Mouse (Mus musculus) midbrain, embryonic 11.5 days (tissue): ENCODE measurements around the gene Dld. TPM values are rescaled to one million over a fixed set of nuclear protein-coding genes. Genes with fewer than 3 reads are reported as not detected.

Experiments used
- ATAC-seq: fragments of 200-750 bp; cut with Nextera tagmentation; 2 replicates; pipeline ENCODE4 v1.8.0; 2017; ENCODE audit warnings: moderate TSS enrichment, moderate library complexity; ENCODE audit not compliant: low FRiP score
- DNase-seq: peaks from one replicate; pipeline ENCODE4 v3.0.0; 2015; ENCODE audit warnings: low spot score; ENCODE audit errors: missing footprints
- H3K27ac ChIP-seq: fragments of 300-500 bp; sonication (generic); 2 replicates; pipeline ENCODE4 v1.5.1; 2014; ENCODE audit warnings: low read depth, low read length
- H3K27me3 ChIP-seq: fragments of 300-500 bp; sonication (generic); 2 replicates; pipeline ENCODE4 v1.6.1; 2014; ENCODE audit warnings: mild to moderate bottlenecking, low read length, moderate library complexity, mixed read lengths; ENCODE audit not compliant: control insufficient read depth, insufficient read depth
- H3K36me3 ChIP-seq: fragments of 300-500 bp; sonication (generic); 2 replicates; pipeline ENCODE4 v1.6.1; 2014; ENCODE audit warnings: mild to moderate bottlenecking, low read length, moderate library complexity, mixed read lengths; ENCODE audit not compliant: control insufficient read depth, insufficient read depth
- H3K4me1 ChIP-seq: fragments of 300-500 bp; sonication (generic); 2 replicates; pipeline ENCODE4 v1.6.1; 2014; ENCODE audit warnings: low read length; ENCODE audit not compliant: control insufficient read depth, insufficient read depth
- H3K4me2 ChIP-seq: fragments of 300-500 bp; sonication (generic); 2 replicates; pipeline ENCODE4 v1.6.1; 2014; ENCODE audit warnings: mild to moderate bottlenecking, moderate library complexity
- H3K4me3 ChIP-seq: fragments of 300-500 bp; sonication (generic); 2 replicates; pipeline ENCODE4 v1.5.1; 2014; ENCODE audit warnings: low read depth, low read length
- H3K9ac ChIP-seq: fragments of 300-500 bp; sonication (generic); 2 replicates; pipeline ENCODE4 v1.6.1; 2014; ENCODE audit warnings: low read length
- H3K9me3 ChIP-seq: fragments of 300-500 bp; sonication (generic); 2 replicates; pipeline ENCODE4 v1.6.1; 2016; ENCODE audit warnings: low read length; ENCODE audit not compliant: control insufficient read depth
- WGBS: fragments of 180-500 bp; shearing (Covaris S2); extraction: QIAGEN DNeasy Blood & Tissue Kit; methylation state at CpG from one replicate; pipeline ENCODE4 v1.1.7; 2014; 5-methylcytosine and 5-hydroxymethylcytosine counted together
- polyA plus RNA-seq: library from polyadenylated mRNA; unstranded; fragments of >200 nt; fragmentation: Nextera tagmentation; extraction: Ambion mirVana; gene quantifications from 2 replicates; pipeline ENCODE4 v1.2.1, GENCODE M21; 2014

Dld gene
- polyA plus RNA-seq, 1 experiment from 2014 or later = 159 TPM

DNA sequence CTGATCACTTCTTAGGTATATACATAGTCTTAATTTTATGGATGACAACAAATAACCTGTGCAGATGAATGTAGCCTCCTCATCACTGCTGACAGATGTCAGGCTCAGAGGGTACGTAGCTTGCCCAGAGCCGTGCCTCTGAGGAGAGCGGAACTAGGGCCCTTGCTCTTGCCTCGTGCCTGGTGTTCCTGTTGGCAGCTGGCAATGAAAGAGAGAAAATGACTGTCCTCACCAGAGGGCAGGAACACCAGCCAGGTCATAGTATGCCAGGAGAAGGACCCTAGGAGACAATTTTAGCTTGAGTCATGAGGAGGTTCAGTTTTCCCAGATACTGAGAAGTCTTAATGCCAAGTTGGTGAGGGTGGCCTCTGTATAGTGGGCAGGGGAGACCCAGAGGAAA, 38.1 kb downstream of the Dld start:
- WGBS = 95% methylated on average over 4 of the region's 4 CpGs
- ATAC-seq (no peak), DNase-seq (no peak)
- no peaks in the 10 kb centered on the region for H3K4me1 ChIP-seq
- no peak overlapping the region for H3K27ac ChIP-seq
- no peak overlapping the region for H3K9ac ChIP-seq
- H3K36me3 ChIP-seq = no peaks in the 10 kb centered on the region
- H3K9me3 ChIP-seq = no peaks in the 10 kb centered on the region
- no peak overlapping the region for H3K4me2 ChIP-seq
- H3K4me3 ChIP-seq = no peak overlapping the region
- no peaks in the 10 kb centered on the region for H3K27me3 ChIP-seq

DNA sequence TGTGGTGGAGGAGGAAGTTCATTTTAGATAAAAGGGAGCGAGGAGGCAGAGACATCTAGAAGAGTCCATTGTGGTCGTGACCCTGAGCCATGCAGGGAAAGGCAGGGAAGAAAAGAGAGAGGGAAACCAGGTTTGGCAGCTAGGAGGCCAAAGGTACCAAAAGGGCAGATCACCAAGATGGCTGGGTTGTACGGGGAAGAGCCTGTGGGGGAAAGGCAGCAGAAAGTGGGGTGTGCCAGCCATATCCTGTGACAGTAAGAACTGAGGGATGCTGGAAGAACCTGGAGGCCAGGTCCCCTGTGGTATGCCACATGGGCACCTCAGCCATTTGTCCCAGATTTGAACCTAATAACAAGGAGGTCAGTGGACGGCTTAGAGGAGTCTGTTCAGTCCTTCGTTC, 39.0 kb downstream of the Dld start:
- DNase-seq = no peak
- no peak overlapping the region for H3K4me3 ChIP-seq
- no peak overlapping the region for H3K27ac ChIP-seq
- WGBS = 95% methylated on average over 5 of the region's 5 CpGs
- H3K4me2 ChIP-seq = no peak overlapping the region
- no peak for ATAC-seq
- H3K36me3 ChIP-seq = no peaks in the 10 kb centered on the region
- no peak overlapping the region for H3K9ac ChIP-seq
- no peaks in the 10 kb centered on the region for H3K4me1 ChIP-seq
- no peaks in the 10 kb centered on the region for H3K9me3 ChIP-seq
- H3K27me3 ChIP-seq = no peaks in the 10 kb centered on the region

DNA sequence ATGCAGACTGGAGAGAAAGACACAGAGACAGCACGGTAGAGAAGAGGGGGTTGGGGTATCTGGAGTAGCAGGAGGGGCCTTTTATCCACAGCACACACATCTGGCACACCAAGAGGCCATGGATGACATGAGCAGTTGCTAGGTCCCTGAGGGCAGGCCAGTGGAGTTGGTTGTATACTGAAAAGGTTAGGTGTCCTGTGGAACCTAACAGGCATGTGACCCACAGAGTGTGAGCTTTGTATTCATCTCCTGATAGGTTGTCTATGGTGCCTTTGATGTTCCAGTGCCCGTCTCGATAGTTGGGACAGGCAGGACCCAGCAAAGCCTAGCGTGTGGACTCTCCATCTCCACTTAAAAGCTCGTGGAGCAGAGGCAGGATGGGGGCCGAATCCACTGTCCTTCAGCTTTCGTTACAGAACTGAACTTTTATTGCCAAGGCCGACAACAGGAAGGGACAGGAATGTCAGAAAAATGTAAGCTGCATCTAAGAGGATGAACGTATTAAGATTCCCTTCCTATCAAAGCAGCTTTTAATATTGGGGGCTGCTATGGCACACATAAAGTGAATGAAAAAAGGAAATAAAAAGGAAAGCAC, 39.5 kb downstream of the Dld start:
- Histone ChIP-seq H3K27ac (no peak overlapping the region), H3K9me3 (no peaks in the 10 kb centered on the region), H3K4me2 (no peak overlapping the region), H3K4me3 (no peak overlapping the region), H3K36me3 (no peaks in the 10 kb centered on the region), H3K9ac (no peak overlapping the region), H3K4me1 (no peaks in the 10 kb centered on the region), H3K27me3 (no peaks in the 10 kb centered on the region)
- ATAC-seq (no peak), DNase-seq (no peak)
- WGBS = 85% methylated on average over 9 of the region's 9 CpGs

DNA sequence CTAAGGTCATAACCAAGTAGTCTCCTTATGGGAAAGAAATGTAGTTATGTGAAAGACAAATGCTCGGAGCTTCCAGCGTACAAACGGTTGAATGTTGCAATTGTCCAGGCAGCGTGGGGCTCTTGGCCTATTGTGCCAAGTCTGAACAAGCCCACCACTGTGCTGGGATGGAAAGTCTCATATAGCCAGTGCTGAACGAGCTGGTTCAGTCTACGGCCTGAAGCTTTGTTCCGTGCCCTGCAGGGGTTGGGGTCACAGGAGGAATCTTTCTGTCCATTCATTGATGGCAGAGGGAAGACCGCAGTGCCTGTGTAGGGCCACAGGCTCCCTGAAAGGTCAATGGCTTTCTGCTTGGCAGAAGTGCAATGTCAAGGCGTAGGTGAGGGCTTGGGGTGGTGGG, 40.6 kb downstream of the Dld start:
- Histone ChIP-seq H3K4me2 (no peak overlapping the region), H3K4me3 (no peak overlapping the region), H3K4me1 (no peaks in the 10 kb centered on the region), H3K27ac (no peak overlapping the region), H3K9me3 (no peaks in the 10 kb centered on the region), H3K36me3 (no peaks in the 10 kb centered on the region), H3K9ac (no peak overlapping the region), H3K27me3 (no peaks in the 10 kb centered on the region)
- 61% methylated on average over 9 of the region's 9 CpGs for WGBS
- DNase-seq (no peak), ATAC-seq (no peak)

DNA sequence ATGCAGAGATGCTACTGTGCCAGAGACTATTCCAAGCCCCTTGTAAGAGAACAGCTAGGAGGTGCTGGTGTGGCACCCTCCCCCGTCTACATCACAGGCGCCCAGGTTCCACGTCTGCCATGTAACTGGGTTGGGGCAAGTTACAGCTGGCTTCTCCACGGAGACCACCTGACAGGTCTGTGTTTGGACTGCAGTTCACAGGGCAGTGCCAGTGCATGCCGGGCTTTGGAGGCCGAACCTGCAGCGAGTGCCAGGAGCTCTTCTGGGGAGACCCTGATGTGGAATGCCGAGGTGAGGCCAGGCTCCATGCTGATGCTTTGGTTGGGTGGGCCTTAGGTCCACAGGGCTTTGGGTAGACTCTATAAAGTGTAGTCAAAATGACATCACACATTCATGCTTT, 43.5 kb downstream of the Dld start:
- no peak overlapping the region for H3K4me2 ChIP-seq
- ATAC-seq (no peak), DNase-seq (no peak)
- no peak overlapping the region for H3K27ac ChIP-seq
- H3K9ac ChIP-seq = no peak overlapping the region
- no peaks in the 10 kb centered on the region for H3K36me3 ChIP-seq
- H3K4me3 ChIP-seq = no peak overlapping the region
- H3K27me3 ChIP-seq = no peaks in the 10 kb centered on the region
- H3K4me1 ChIP-seq = no peaks in the 10 kb centered on the region
- H3K9me3 ChIP-seq = no peaks in the 10 kb centered on the region
- WGBS = 95% methylated on average over 8 of the region's 8 CpGs

DNA sequence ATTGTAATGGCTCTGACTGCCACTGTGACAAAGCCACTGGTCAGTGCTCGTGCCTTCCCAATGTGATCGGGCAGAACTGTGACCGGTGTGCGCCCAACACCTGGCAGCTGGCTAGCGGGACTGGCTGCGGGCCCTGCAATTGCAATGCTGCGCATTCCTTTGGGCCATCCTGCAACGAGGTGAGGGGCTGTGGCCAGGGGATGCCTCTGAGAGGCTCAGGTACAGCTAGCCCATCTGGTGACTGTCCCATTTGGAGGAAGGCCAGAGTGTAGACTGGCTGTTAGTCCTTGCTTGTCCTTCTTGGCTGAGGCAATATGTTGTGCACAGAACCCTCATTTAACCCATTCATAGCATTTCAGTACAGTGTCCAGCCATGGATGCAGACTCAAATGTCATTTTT, 44.2 kb downstream of the Dld start:
- DNase-seq = no peak
- Histone ChIP-seq H3K4me1 (no peaks in the 10 kb centered on the region), H3K9ac (no peak overlapping the region), H3K36me3 (no peaks in the 10 kb centered on the region), H3K27me3 (no peaks in the 10 kb centered on the region), H3K27ac (no peak overlapping the region), H3K4me3 (no peak overlapping the region), H3K9me3 (no peaks in the 10 kb centered on the region), H3K4me2 (no peak overlapping the region)
- WGBS = 94% methylated on average over 8 of the region's 8 CpGs
- ATAC-seq = no peak

DNA sequence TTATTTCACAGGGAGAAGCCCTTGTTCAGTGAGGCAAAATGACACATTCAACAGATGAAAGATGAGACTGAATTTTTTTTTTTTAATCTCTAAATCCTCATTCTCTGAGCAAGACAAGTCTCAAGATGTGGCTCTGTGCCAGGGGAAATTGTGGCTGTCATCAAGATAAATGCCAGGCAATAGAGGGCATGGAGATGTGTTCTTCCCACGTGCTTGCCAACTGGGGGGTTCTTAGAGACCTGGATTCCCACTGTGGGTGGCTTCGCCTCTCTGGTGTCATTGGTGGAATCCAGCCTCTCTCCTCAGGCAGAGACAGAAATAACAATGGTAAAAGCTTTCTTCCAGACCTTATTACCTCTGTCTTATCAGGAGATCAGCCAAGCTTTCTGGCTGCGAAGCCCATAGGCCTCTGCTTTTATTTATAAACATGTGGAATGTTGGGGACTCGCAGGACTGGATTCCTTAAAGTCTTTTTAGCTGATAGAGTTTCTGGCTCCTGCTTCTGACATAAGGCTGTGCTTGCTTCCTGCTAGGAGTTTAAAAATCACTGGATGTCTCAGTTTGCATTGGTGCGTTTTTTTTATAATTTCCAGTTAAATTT, 45.1 kb downstream of the Dld start:
- Histone ChIP-seq H3K4me1 (no peaks in the 10 kb centered on the region), H3K9ac (no peak overlapping the region), H3K4me3 (no peak overlapping the region), H3K9me3 (no peaks in the 10 kb centered on the region), H3K4me2 (no peak overlapping the region), H3K27me3 (no peaks in the 10 kb centered on the region), H3K27ac (no peak overlapping the region), H3K36me3 (no peaks in the 10 kb centered on the region)
- WGBS = 78% methylated on average over 5 of the region's 5 CpGs
- ATAC-seq = no peak
- DNase-seq = no peak

DNA sequence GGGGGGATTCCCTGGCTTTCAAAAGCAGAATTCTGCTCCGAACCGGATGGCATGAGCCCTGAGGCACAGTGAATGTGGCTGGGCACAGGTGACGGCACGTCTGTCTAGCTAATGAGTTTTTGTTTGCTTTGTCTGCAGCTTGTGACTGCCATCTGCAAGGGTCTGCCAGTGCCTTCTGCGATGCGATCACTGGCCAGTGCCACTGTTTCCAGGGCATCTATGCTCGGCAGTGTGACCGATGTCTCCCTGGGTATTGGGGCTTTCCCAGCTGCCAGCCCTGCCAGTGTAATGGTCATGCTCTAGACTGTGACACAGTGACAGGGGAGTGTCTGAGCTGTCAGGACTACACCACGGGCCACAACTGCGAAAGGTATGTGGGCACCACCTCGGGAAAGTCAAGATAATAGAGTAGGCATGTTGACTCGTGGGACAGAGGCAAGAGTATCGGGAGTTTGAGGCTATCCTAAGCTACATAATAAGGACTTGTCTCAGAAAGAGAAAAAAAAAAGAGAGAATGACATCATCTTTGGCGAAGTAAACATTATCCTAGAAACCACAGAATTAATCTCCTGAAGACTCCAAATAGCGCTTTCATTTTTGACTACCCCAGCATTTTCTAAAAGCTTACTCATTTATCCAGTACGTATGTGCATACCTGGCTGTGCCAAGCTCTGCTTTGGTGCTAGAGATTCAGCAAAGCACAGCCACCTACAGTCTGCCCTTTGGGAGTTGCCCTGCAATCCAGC, 48.3 kb downstream of the Dld start:
- Histone ChIP-seq H3K9ac (no peak overlapping the region), H3K9me3 (no peaks in the 10 kb centered on the region), H3K4me1 (no peaks in the 10 kb centered on the region), H3K4me2 (no peak overlapping the region), H3K4me3 (no peak overlapping the region), H3K27ac (no peak overlapping the region), H3K36me3 (no peaks in the 10 kb centered on the region), H3K27me3 (no peaks in the 10 kb centered on the region)
- WGBS = 93% methylated on average over 16 of the region's 16 CpGs
- ATAC-seq (no peak), DNase-seq (no peak)

DNA sequence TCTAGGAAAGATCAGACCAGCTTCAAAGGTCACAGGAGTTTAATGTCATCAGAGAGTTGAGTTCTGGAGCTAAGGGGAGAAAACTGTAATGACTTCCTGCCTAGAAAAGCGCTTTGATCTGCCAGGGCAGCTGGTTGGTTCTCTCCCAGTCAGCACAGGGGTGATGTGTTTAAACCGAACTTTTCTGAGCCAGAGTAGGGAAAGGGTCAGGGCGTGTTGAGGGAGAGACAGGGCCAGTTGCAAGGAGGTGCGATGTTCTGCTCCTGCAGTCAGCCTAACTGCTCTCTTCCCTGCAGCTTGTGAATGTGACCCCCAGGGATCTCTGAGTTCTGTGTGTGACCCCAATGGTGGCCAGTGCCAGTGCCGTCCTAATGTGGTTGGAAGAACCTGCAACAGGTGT, 49.0 kb downstream of the Dld start:
- H3K4me3 ChIP-seq = no peak overlapping the region
- H3K4me2 ChIP-seq = no peak overlapping the region
- DNase-seq (peak; percentile 73), ATAC-seq (no peak)
- no peak overlapping the region for H3K9ac ChIP-seq
- H3K9me3 ChIP-seq = no peaks in the 10 kb centered on the region
- WGBS = 87% methylated on average over 5 of the region's 5 CpGs
- H3K27me3 ChIP-seq = no peaks in the 10 kb centered on the region
- no peak overlapping the region for H3K27ac ChIP-seq
- H3K36me3 ChIP-seq = no peaks in the 10 kb centered on the region
- H3K4me1 ChIP-seq = no peaks in the 10 kb centered on the region
